Mouse (Mus musculus): Measurements from ENCODE around the gene Mrto4. TPM values are rescaled to one million over a fixed set of nuclear protein-coding genes. Genes with fewer than 3 reads are reported as not detected.
"Not testable (repeated sequence)": the region's sequence is repeated elsewhere in the genome, so short reads cannot be mapped to it uniquely, and the experiment has no call there.

The Mrto4 gene
- 10 to 100 TPM; 55.0 to 56.4 TPM for total RNA-seq (2021)
- long read RNA-seq, experiment 1, transcript Mrto4-202 (8 exons, 1,221 nt): major isoform, 68 of 80 reads
- long read RNA-seq, experiment 1, partial matches to known transcripts: 3 of 80 reads
- long read RNA-seq, experiment 1, other reads (novel, unspliced or antisense): 8 of 80 reads
- long read RNA-seq, experiment 2, transcript Mrto4-202 (8 exons, 1,221 nt): major isoform, 27 of 34 reads
- long read RNA-seq, experiment 2, partial matches to known transcripts: 2 of 34 reads
- long read RNA-seq, experiment 2, other reads (novel, unspliced or antisense): 5 of 34 reads

DNA sequence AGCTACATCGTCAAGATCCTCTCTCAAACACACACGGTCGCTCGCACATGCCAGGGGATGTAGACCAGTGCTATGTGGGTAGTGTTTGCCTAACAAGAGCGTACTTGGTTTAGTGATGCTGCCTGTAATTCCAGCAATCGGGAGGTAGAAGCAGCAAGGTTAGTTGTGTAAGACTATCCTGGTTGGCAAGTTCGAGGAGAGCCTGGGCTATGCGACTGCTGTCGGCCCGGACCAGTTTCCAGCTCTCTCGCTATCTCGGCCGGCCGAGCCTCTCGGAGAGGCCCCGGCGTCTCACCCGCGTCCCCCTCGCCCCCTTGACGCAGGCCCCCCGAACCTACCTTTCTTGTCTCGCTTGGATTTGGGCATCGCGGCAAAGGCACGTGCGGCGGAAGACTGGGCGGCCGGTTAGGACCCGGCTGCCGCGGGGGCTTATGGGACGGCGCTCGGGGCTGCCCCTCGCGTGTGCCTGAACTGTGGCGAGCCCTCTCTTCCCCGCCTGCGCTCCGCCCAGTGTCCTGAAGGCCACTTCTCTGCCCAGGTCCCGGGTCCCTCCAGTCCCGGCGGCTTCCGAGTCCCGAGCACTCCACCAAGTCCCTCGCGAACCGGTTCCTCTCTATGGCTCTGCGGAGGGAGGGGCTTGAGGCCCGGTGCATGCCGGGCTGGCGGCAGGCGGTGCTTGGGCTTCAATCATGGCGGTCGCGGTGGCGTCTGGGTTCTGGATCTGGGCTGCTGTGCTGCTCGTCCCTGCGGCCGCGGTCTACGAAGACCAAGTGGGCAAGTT, at the start of gene Mrto4, which contains the start of the genes Emc1 and Ubr4:
Gene Mrto4 (minus strand): TSS at position 646 of the 781 bp plus-strand sequence.
Gene Emc1 (plus strand): TSS at position 657 of the 781 bp plus-strand sequence.
Gene Ubr4 (plus strand): TSS at position 679 of the 781 bp plus-strand sequence.
- DNase-seq: peak; percentile 91

- DNase-seq: no peak
Observed at GRCm38 (mm10) chr4:139400487-139400886, 48.1 kb upstream of the Mrto4 start.

DNA sequence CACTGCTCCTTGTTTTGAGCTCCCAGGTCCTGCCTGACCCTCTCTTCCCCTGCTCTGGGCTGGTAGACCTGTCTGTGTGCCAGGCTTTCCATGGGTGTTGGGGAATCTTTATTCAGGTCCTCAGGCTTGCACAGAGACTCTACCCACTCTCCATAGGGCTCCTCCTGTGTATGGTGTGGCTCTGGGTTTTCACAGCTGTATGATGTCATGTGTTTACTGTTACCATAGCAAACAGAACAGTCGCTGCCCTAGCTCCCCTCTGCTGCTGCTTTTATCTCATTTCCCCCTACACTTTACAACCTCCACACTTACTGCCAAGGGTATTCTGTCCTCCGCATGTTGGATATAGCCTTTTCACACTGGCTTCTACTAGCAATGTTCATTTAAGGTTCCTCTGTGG, 43.1 kb upstream of the Mrto4 start:
- no peak for DNase-seq

- no peak for DNase-seq
Observed at GRCm38 (mm10) chr4:139389557-139389956, 37.2 kb upstream of the Mrto4 start.

DNA sequence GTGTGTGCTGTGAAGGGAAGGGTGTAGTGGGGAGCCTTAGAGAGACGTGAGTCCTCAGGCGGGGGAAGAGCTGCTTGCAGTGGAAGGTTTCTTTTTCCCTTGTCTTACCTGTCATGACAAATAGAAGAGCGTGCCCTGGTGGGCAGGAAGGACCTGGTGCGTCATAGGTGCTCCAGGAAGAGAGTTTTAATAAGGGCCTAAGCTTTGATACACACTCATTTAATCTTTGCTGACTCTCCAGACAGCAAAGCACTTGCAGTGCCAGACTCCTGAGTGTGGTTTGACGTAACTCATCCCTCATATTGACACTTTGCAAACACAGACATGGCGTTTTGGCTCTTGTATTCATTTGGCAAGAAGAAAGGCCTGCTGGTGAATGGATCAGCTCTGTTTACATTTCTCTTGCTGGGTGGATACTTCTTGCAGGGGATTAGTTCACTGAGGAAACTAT, 34.5 kb upstream of the Mrto4 start:
- peak; percentile 39 for DNase-seq

DNA sequence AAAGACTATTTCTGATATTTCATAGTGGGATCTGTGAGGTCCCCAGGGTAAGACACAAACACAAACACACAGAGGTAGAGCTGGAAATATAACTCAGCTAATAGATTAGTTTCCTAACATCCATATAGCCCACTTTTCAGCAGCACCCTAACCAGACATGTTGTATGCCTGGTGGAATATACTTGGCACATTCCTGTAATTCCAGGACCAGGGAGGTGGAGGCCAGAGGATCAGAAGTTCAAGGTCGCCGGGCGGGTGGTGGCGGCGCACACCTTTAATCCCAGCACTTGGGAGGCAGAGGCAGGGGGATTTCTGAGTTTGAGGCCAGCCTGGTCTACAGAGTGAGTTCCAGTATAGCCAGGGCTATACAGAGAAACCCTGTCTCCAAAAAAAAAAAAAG, 33.5 kb upstream of the Mrto4 start:
- not testable (repeated sequence) for DNase-seq

- no peak for DNase-seq
Observed at GRCm38 (mm10) chr4:139382231-139382630, 29.9 kb upstream of the Mrto4 start.

DNA sequence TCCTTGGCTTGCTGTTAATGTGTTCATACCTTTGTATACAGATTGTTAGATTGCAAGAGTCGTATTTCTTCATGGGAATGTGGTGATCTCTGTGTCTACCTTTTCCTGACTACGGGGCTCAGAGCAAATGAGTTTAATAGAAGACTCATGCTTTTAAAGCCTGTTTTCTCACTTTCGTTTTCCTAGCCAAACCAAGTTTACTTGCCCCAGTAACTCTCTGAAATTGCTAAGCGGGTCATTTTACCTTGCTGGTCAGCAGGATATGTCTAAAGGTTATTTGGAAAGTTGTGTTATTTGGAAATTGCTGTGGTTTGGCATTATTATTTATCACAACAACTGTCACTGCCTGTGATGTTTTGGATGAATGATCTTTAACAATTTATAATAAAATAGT, 29.1 kb upstream of the Mrto4 start:
- no peak for DNase-seq

GRCm38 (mm10) chr4:139380775-139381451, 28.5 kb upstream of the Mrto4 start:
- DNase-seq: no peak

GRCm38 (mm10) chr4:139380207-139380748, 27.9 kb upstream of the Mrto4 start:
- peak; percentile 100 for DNase-seq

- DNase-seq: no peak
Observed at GRCm38 (mm10) chr4:139379719-139380118, 27.3 kb upstream of the Mrto4 start.

DNA sequence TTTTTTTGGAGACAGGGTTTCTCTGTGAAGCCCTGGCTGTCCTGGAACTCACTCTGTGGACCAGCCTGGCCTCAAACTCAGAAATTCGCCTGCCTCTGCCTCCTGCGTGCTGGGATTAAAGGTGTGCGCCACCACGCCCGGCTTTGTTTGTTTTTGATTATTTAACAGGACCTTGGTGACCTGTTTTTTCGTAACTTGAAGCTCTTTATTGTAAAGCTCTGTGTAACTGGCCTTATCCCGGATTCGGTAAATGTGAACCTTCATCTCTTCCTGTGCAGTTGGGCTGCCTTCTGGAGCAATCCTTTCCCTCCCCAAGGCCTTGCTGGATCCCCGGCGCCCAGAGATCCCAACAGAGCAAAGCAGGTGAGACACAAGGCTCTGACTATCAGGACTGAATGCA, 21.2 kb upstream of the Mrto4 start:
- DNase-seq: no peak

GRCm38 (mm10) chr4:139373130-139373529, 20.8 kb upstream of the Mrto4 start:
- no peak for DNase-seq

DNA sequence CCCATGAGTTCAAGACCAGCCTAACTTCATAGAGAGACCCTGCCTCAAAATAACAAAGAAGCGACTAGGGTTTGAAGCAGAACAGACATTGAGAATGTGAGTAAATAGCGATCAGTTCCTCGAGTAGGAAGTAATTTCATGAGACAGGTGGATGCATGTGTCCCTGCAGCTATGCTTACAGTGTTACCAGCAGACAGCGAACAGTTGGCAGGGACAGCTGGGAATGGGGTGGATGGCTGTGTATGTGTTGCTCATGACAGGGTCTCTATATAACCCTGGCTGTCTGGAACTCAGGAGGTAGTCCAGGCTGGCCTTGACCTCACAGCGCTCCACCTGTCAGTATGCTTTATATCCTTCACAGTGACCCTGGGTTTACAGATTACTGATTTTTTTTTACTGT, 15.7 kb upstream of the Mrto4 start:
- no peak for DNase-seq

GRCm38 (mm10) chr4:139367336-139367735, 15.0 kb upstream of the Mrto4 start:
- DNase-seq: peak; percentile 31

DNA sequence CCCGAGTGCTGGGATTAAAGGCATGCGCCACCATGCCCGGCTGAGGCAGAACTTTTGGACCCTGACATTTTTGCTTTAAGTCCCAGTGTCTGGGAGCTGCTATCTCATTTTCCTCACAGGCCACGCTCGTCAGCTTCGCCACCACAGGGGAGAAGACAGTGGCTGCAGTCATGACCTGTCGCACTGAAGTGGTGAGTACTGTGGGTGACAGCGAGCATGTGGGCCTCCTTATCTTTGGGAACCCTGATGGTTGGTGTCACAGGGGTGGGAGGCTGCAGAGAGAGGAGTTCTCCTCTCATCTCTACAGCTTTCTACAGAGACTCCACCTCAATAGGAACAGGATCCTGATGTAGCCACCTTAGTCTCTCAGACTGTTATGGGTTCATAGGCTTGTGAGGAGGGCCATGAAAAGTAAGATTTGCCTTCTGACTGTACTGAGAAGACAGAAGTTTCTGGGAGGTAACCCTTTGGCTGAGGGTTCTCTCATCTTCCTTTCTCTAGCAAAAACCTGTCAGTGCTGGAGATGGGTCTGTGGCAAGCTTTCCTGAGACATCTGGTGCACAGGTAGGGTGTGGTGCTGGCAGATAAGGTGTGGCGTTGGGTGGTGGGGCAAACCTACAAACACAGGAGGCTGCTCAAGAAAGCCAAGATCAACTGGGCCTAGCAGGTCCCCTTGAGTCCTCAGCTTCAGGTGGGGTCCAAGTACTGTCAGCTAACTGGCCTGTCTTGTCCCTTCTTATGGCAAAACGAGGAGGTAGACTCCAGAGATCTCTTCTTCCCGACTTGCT, 8.6 kb upstream of the Mrto4 start:
- DNase-seq: no peak

- DNase-seq: no peak
Observed at GRCm38 (mm10) chr4:139357211-139357610, 4.8 kb upstream of the Mrto4 start.

- no peak for DNase-seq
Observed at GRCm38 (mm10) chr4:139352832-139353231, 456 bp upstream of the Mrto4 start.

GRCm38 (mm10) chr4:139345416-139346019, 6.9 kb downstream of the Mrto4 start:
- no peak for DNase-seq

DNA sequence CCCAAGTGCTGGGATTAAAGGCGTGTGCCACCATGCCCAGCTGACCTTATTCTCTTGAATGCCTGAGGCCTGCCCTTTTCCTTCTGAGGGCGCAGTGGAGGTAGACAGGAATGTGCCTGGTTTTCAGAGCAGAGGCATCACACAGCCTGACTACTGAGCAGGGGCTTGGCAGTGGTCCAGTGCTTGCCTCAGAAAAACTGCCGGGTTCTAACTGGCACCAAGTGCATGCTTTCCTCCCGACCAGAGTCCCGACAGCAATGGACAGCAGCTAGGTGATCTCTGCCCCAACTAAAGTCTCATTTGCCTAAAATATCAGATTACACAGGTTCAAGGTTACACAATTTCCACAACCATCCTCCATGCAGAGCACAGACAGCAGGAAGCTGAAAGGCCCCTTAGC, 8.7 kb downstream of the Mrto4 start:
- peak; percentile 68 for DNase-seq

GRCm38 (mm10) chr4:139341556-139342233, 10.7 kb downstream of the Mrto4 start:
- DNase-seq: peak; percentile 87

Measured in adrenal gland, postnatal 10 days (tissue).